Mouse (Mus musculus): ENCODE results near the gene Rasl11a.
"Not testable (repeated sequence)": the region's sequence is repeated elsewhere in the genome, so short reads cannot be mapped to it uniquely, and the experiment has no call there.

Gene Rasl11a

DNA sequence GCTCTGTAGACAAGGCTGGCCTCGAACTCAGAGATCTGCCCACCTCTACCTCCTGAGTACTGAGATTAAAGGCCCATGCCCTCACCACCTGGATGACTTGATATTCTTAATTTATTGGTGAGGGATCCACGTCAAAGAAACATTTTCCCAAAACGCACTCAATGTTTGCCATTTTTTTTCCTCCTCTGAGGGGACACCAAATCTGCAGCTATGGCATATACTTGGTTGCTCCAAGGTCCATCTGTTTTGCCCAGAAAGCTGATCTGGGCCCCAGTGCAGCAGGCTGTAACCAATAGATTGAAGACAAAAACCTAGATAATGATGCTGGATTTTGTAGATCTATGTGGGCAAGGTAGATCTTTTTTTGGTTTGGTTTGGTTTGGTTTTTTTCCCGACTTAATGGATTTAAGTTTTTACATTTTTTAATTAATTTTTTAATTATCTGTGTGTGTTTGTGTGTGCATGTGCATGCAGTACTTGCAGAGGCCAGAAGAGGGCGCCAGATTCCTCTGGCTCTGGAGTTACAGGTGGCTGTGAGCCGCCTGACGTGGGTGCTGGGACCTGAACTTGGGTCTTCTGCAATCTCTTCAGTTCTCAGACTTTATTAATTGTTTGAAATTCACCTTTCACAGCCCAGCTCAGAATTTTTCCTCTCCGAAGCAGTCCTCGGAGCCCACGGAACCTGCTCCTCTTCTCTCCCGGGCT lies 48.8 kb downstream of the Rasl11a start:
- no peak for DNase-seq (ENCODE audit: low spot score)

DNA sequence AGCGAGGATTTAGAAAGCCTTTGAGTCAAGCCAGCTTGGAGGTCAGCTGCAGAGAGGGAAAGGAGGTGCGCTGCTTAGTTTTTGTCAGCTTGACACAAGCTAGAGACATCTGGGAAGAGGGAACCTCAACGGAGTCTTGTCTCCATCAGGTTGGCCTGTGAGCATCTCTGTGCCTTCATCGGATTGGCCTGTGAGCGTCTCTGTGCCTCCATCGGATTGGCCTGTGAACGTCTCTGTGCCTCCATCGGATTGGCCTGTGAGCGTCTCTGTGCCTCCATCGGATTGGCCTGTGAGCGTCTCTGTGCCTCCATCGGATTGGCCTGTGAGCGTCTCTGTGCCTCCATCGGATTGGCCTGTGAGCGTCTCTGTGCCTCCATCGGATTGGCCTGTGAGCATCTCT lies 50.8 kb downstream of the Rasl11a start:
- not testable (repeated sequence) for DNase-seq (ENCODE audit: low spot score)

DNA sequence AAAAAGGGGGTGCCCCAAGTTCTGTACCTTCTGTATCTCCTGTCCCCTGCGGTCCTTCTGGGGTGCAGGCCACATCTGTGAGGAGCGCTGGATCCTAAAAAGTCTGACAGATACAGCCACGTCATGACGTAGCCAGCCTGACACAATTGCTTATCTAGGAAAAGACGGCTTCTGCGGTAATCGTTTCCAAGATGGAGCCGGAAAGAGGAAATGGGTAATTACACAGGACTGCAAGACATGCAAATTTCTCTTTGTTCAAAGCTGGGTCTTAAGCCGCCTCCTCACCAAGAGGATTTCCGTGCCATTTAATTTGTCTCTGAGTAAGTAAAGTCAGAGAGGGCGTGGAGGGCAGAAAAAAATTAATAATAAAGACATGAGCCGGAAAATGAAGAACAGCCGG lies 52.1 kb downstream of the Rasl11a start:
- DNase-seq (ENCODE audit: low spot score), result no peak
